Mouse (Mus musculus): ENCODE results near the gene Ptpdc1.

Gene Ptpdc1

GRCm38 (mm10) chr13:48659254-48660220 is 34.1 kb upstream of the Ptpdc1 start:
- TF ChIP-seq POU5F1 (IDR thresholded peaks at IDR 0.05; ENCODE audit: borderline replicate concordance, low read length) (no peak), NANOG (IDR thresholded peaks at IDR 0.05; ENCODE audit: borderline replicate concordance, low read length) (no peak), CTCF (conservative IDR thresholded peaks at IDR 0.05; ENCODE audit: low read length) (no peak)
- peaks cover 4% of the 10 kb centered on the region; the same call in 1 of the 2 replicates for H3K9me3 ChIP-seq (ENCODE audit: low read length)

GRCm38 (mm10) chr13:48658588-48659253 is 33.3 kb upstream of the Ptpdc1 start:
- Histone ChIP-seq H3K4me3 (replicated peaks; ENCODE audit: low read length) (peak overlapping the region; percentile 46), H3K27me3 (ENCODE audit: insufficient read depth, low read length) (peaks cover 93% of the 10 kb centered on the region), H3K36me3 (ENCODE audit: insufficient read depth, low read length) (no peaks in the 10 kb centered on the region), H3K4me1 (replicated peaks; ENCODE audit: low read depth, low read length) (peaks cover 44% of the 10 kb centered on the region), H3K9me3 (ENCODE audit: low read length) (no peaks in the 10 kb centered on the region)
- TF ChIP-seq CTCF (conservative IDR thresholded peaks at IDR 0.05; ENCODE audit: low read length) (no peak), POU5F1 (IDR thresholded peaks at IDR 0.05; ENCODE audit: borderline replicate concordance, low read length) (no peak), NANOG (IDR thresholded peaks at IDR 0.05; ENCODE audit: borderline replicate concordance, low read length) (no peak)

More at GRCm38 (mm10) chr13:48659254-48660220, 34.1 kb upstream of the Ptpdc1 start:
- peak overlapping the region; percentile 46 for H3K4me3 ChIP-seq (replicated peaks; ENCODE audit: low read length)
- no peaks in the 10 kb centered on the region for H3K36me3 ChIP-seq (ENCODE audit: insufficient read depth, low read length)
- H3K4me1 ChIP-seq (replicated peaks; ENCODE audit: low read depth, low read length) = peaks cover 51% of the 10 kb centered on the region
- peaks cover 95% of the 10 kb centered on the region for H3K27me3 ChIP-seq (ENCODE audit: insufficient read depth, low read length)

- Histone ChIP-seq H3K36me3 (ENCODE audit: insufficient read depth, low read length) (no peaks in the 10 kb centered on the region), H3K4me3 (replicated peaks; ENCODE audit: low read length) (no peak overlapping the region), H3K9me3 (ENCODE audit: low read length) (no peaks in the 10 kb centered on the region), H3K4me1 (replicated peaks; ENCODE audit: low read depth, low read length) (peaks cover 39% of the 10 kb centered on the region), H3K27me3 (ENCODE audit: insufficient read depth, low read length) (peaks cover 94% of the 10 kb centered on the region)
- TF ChIP-seq NANOG (IDR thresholded peaks at IDR 0.05; ENCODE audit: borderline replicate concordance, low read length) (no peak), POU5F1 (IDR thresholded peaks at IDR 0.05; ENCODE audit: borderline replicate concordance, low read length) (no peak), CTCF (conservative IDR thresholded peaks at IDR 0.05; ENCODE audit: low read length) (no peak)
These were observed 32.3 kb upstream of the Ptpdc1 start for GRCm38 (mm10) chr13:48657791-48658190.

GRCm38 (mm10) chr13:48655637-48656036 is 30.2 kb upstream of the Ptpdc1 start:
- TF ChIP-seq CTCF (conservative IDR thresholded peaks at IDR 0.05; ENCODE audit: low read length) (peak; percentile 44), NANOG (IDR thresholded peaks at IDR 0.05; ENCODE audit: borderline replicate concordance, low read length) (no peak)
- Histone ChIP-seq H3K9me3 (ENCODE audit: low read length) (no peaks in the 10 kb centered on the region), H3K4me3 (replicated peaks; ENCODE audit: low read length) (no peak overlapping the region), H3K36me3 (ENCODE audit: insufficient read depth, low read length) (no peaks in the 10 kb centered on the region), H3K27me3 (ENCODE audit: insufficient read depth, low read length) (peaks cover 88% of the 10 kb centered on the region), H3K4me1 (replicated peaks; ENCODE audit: low read depth, low read length) (peaks cover 34% of the 10 kb centered on the region)

GRCm38 (mm10) chr13:48653788-48654770 is 28.6 kb upstream of the Ptpdc1 start:
- Histone ChIP-seq H3K4me3 (replicated peaks; ENCODE audit: low read length) (no peak overlapping the region), H3K36me3 (ENCODE audit: insufficient read depth, low read length) (no peaks in the 10 kb centered on the region), H3K9me3 (ENCODE audit: low read length) (no peaks in the 10 kb centered on the region), H3K27me3 (ENCODE audit: insufficient read depth, low read length) (peaks cover 72% of the 10 kb centered on the region), H3K4me1 (replicated peaks; ENCODE audit: low read depth, low read length) (peaks cover 20% of the 10 kb centered on the region)
- TF ChIP-seq POU5F1 (IDR thresholded peaks at IDR 0.05; ENCODE audit: borderline replicate concordance, low read length) (no peak), CTCF (conservative IDR thresholded peaks at IDR 0.05; ENCODE audit: low read length) (peak; percentile 69)

GRCm38 (mm10) chr13:48651132-48652065 is 25.9 kb upstream of the Ptpdc1 start:
- H3K36me3 ChIP-seq (ENCODE audit: insufficient read depth, low read length) = no peaks in the 10 kb centered on the region
- TF ChIP-seq CTCF (conservative IDR thresholded peaks at IDR 0.05; ENCODE audit: low read length) = no peak
- TF ChIP-seq NANOG (IDR thresholded peaks at IDR 0.05; ENCODE audit: borderline replicate concordance, low read length) = no peak
- no peak for TF ChIP-seq POU5F1 (IDR thresholded peaks at IDR 0.05; ENCODE audit: borderline replicate concordance, low read length)
- peaks cover 46% of the 10 kb centered on the region for H3K27me3 ChIP-seq (ENCODE audit: insufficient read depth, low read length)
- H3K4me3 ChIP-seq (replicated peaks; ENCODE audit: low read length) = no peak overlapping the region
- H3K9me3 ChIP-seq (ENCODE audit: low read length) = no peaks in the 10 kb centered on the region
- H3K4me1 ChIP-seq (replicated peaks; ENCODE audit: low read depth, low read length) = peaks cover 4% of the 10 kb centered on the region

- Histone ChIP-seq H3K4me3 (replicated peaks; ENCODE audit: low read length) (no peak overlapping the region), H3K4me1 (replicated peaks; ENCODE audit: low read depth, low read length) (no peaks in the 10 kb centered on the region), H3K36me3 (ENCODE audit: insufficient read depth, low read length) (no peaks in the 10 kb centered on the region), H3K27me3 (ENCODE audit: insufficient read depth, low read length) (peaks cover 38% of the 10 kb centered on the region), H3K9me3 (ENCODE audit: low read length) (no peaks in the 10 kb centered on the region)
- TF ChIP-seq NANOG (IDR thresholded peaks at IDR 0.05; ENCODE audit: borderline replicate concordance, low read length) (no peak), CTCF (conservative IDR thresholded peaks at IDR 0.05; ENCODE audit: low read length) (peak; percentile 83)
These were observed 25.2 kb upstream of the Ptpdc1 start for GRCm38 (mm10) chr13:48650615-48651014.
